Comparison of ENCODE assay signal across 9 mouse cellular contexts in the genomic region with DNA sequence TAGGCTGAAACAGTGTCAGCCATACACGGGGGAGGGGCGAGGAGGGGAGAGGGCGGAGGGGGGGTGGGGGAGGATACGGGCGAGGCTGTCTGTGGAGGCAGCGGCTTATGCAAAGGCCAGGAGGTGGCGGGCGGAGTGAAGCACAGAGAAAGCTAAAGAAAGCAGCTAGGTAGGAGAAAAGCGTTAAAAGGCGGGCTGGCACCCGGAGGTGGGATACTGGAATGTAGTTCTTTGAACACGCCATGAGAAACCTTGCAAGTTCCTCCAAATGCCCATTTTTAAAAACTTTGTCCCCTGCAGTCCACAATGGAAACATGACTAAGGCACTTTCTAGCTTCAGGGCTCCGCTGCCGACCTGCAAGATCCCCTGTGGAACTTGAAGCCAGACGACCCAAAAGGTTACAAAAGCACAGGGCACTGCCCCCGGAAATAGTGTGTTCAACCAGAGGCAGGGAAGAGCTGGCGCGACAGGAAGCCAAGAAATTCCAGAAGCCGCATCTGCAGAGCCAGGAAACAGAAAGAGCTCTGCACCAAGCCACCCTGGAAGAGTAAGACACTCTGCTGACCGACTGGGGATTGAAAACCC. TPM values are rescaled to one million over a fixed set of nuclear protein-coding genes. Genes with fewer than 3 reads are reported as not detected.
DNase-seq lines count a peak whose midpoint lies in the region; ATAC-seq lines count a peak whose summit lies in the region.
"Had no signal": no experiment of that assay in that cellular context is flagged by ENCODE, and none has a peak within 500 bp of the region (broad histone marks: within the 10 kb centered on the region; RNA-seq: fewer than 3 reads in every experiment).

No protein-coding gene starts in this region.

- H3K27ac ChIP-seq in heart, embryonic 11.5 days (ENCODE audit: low read depth, low read length): peak overlapping the region; percentile 85
- H3K27ac ChIP-seq in kidney, embryonic 14.5 days (ENCODE audit: low read depth, low read length): peak overlapping the region; percentile 43
- peak overlapping the region; percentile 84 for H3K27ac ChIP-seq in lung, embryonic 16.5 days (ENCODE audit: low read length)
- H3K27ac ChIP-seq: macrophage had no signal

- H3K9ac ChIP-seq in heart, embryonic 11.5 days (ENCODE audit: low read depth, low read length): peak overlapping the region; percentile 68
- H3K9ac ChIP-seq in kidney, embryonic 14.5 days (ENCODE audit: low read depth, low read length): peak overlapping the region; percentile 14; the same call in 1 of the 2 replicates
- peak overlapping the region; percentile 48 for H3K9ac ChIP-seq in lung, embryonic 16.5 days (ENCODE audit: low read length)

- peak; percentile 20 to 33 for DNase-seq in cerebellum, postnatal 14 days
- DNase-seq in cerebellum, adult 11 months: no peak
- DNase-seq in embryo, embryonic 9.5 days (ENCODE audit: extremely low spot score): peak; percentile 67
- peak; percentile 53 to 60 for DNase-seq in right cerebral cortex, postnatal 36 days (ENCODE audit: low spot score in 2 of 2)
- DNase-seq in c-Kit-positive CD71-positive TER-119-positive erythroid progenitor cells, embryonic 14.5 days (ENCODE audit: low spot score): no peak

- no peak for ATAC-seq in heart, embryonic 11.5 days (replicated peaks; ENCODE audit: insufficient number of reproducible peaks, low FRiP score, low TSS enrichment)
- peak; percentile 63 for ATAC-seq in kidney, embryonic 14.5 days (ENCODE audit: low FRiP score, low TSS enrichment)
- ATAC-seq in lung, embryonic 16.5 days (ENCODE audit: low read depth): peak; percentile 39

- peak overlapping the region; percentile 62 for H3K4me2 ChIP-seq in heart, embryonic 11.5 days
- H3K4me2 ChIP-seq in kidney, embryonic 14.5 days (replicated peaks; ENCODE audit: low read depth, low read length): peak overlapping the region; percentile 39
- peak overlapping the region; percentile 54 for H3K4me2 ChIP-seq in lung, embryonic 16.5 days (ENCODE audit: low read depth, low read length)

- H3K27me3 ChIP-seq in heart, embryonic 11.5 days (ENCODE audit: control insufficient read depth, insufficient read depth, low read length): no peaks in the 10 kb centered on the region
- H3K27me3 ChIP-seq in kidney, embryonic 14.5 days (ENCODE audit: control insufficient read depth, insufficient read depth, low read length): no peaks in the 10 kb centered on the region
- no peaks in the 10 kb centered on the region for H3K27me3 ChIP-seq in lung, embryonic 16.5 days (ENCODE audit: control insufficient read depth, insufficient read depth, low read depth, low read length)

- no peaks in the 10 kb centered on the region for H3K9me3 ChIP-seq in heart, embryonic 11.5 days (replicated peaks; ENCODE audit: control insufficient read depth, low read length)
- H3K9me3 ChIP-seq in kidney, embryonic 14.5 days (ENCODE audit: control insufficient read depth, low read length): no peaks in the 10 kb centered on the region
- H3K9me3 ChIP-seq in lung, embryonic 16.5 days (ENCODE audit: control insufficient read depth, low read length): no peaks in the 10 kb centered on the region

- 3% methylated on average over 20 of the region's 20 CpGs for WGBS in heart, embryonic 11.5 days (ENCODE audit: insufficient replicate concordance)
- 1% methylated on average over 19 of the region's 20 CpGs for WGBS in kidney, embryonic 14.5 days
- 6% methylated on average over 20 of the region's 20 CpGs for WGBS in lung, embryonic 16.5 days

- H3K36me3 ChIP-seq in heart, embryonic 11.5 days (ENCODE audit: control insufficient read depth, insufficient read depth, low read length): no peaks in the 10 kb centered on the region
- no peaks in the 10 kb centered on the region for H3K36me3 ChIP-seq in kidney, embryonic 14.5 days (ENCODE audit: control insufficient read depth, insufficient read depth, low read length)
- no peaks in the 10 kb centered on the region for H3K36me3 ChIP-seq in lung, embryonic 16.5 days (ENCODE audit: control insufficient read depth, insufficient read depth, low read length)

- peaks cover 16% of the 10 kb centered on the region for H3K4me1 ChIP-seq in heart, embryonic 11.5 days (ENCODE audit: control insufficient read depth, insufficient read depth, low read length)
- peaks cover 17% of the 10 kb centered on the region; the same call in 1 of the 2 replicates for H3K4me1 ChIP-seq in kidney, embryonic 14.5 days (ENCODE audit: control insufficient read depth, insufficient read depth, low read length)
- H3K4me1 ChIP-seq in lung, embryonic 16.5 days (replicated peaks; ENCODE audit: control insufficient read depth, insufficient read depth, low read length): peaks cover 24% of the 10 kb centered on the region

- H3K4me3 ChIP-seq in heart, embryonic 11.5 days (ENCODE audit: low read depth, low read length): peak overlapping the region; percentile 31
- peak overlapping the region; percentile 13 for H3K4me3 ChIP-seq in kidney, embryonic 14.5 days (ENCODE audit: low read length)
- peak overlapping the region; percentile 37 for H3K4me3 ChIP-seq in lung, embryonic 16.5 days (ENCODE audit: low read length)

RNA-seq across cellular contexts. Expression of gene Sowahb, which starts 39.5 kb away (rescaled TPM):
- polyA plus RNA-seq in heart, embryonic 11.5 days (2014; fragmentation: Nextera tagmentation; extraction: Ambion mirVana): 0.13 and 0.15 TPM in 2 replicates
- polyA plus RNA-seq in kidney, embryonic 14.5 days (2014; fragmentation: Nextera tagmentation; extraction: Ambion mirVana): 1.4 and 1.7 TPM in 2 replicates
- polyA plus RNA-seq in lung, embryonic 16.5 days (2015; fragmentation: Nextera tagmentation; extraction: Ambion mirVana): 1.2 and 1.4 TPM in 2 replicates
- polyA plus RNA-seq: macrophage had no signal

Comparison
In these comparisons a context has a peak if more than half of its experiments do, and no peak if none do; other contexts are left out.
1. DNase-seq: peak in cerebellum, postnatal 14 days (2 of 2), embryo, embryonic 9.5 days (single experiment) and right cerebral cortex, postnatal 36 days (2 of 2); none in cerebellum, adult 11 months (single experiment) and c-Kit-positive CD71-positive TER-119-positive erythroid progenitor cells, embryonic 14.5 days (single experiment).
2. H3K9ac ChIP-seq: peak in every context shown above with its lines; median percentile 68 in heart, embryonic 11.5 days; 48 in lung, embryonic 16.5 days; 14 in kidney, embryonic 14.5 days.
3. Peak in every context shown above with its lines, with median percentiles within 50 percentile points of each other: H3K27ac ChIP-seq, H3K4me2 ChIP-seq and H3K4me3 ChIP-seq.